Mouse (Mus musculus) pancreas, adult 10 weeks (tissue): ENCODE data around the gene Psg21. TPM values are rescaled to one million over a fixed set of nuclear protein-coding genes. Genes with fewer than 3 reads are reported as not detected.

Experiments used
- polyA plus RNA-seq: library from polyadenylated mRNA; stranded (reverse); fragments of 350-450 nt; fragmentation: Illumina TruSeq; extraction: RNeasy Lipid Tissue Mini Kit (QIAGEN cat#74804); gene quantifications from one replicate; pipeline ENCODE4 v1.2.3, GENCODE M21; 2015; ENCODE audit warnings: low read depth, low replicate concordance; ENCODE audit not compliant: insufficient read depth

The Psg21 gene
- not detected for polyA plus RNA-seq

DNA sequence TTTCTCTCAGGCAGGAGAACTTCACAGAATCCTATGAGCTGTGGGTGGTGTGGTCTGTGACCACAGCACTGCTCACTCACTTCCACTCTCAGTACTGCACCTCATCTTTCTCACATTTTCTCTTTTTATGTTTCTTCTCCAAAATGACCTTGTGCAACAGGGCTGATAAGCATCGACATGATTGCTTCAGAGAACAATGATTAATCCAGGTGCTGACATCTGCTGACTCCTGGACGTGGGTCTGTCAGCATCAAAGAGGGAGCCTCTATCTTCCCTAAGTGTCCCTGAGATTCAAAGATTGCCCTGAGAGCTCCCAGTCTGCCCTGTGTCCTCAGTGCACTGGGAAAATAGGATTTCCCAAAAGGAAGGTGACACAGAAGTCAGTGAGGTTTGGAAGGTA lies at the start of gene Psg21:
Gene Psg21, minus strand, starts transcription at position 101 of the 400 bp plus-strand sequence.

DNA sequence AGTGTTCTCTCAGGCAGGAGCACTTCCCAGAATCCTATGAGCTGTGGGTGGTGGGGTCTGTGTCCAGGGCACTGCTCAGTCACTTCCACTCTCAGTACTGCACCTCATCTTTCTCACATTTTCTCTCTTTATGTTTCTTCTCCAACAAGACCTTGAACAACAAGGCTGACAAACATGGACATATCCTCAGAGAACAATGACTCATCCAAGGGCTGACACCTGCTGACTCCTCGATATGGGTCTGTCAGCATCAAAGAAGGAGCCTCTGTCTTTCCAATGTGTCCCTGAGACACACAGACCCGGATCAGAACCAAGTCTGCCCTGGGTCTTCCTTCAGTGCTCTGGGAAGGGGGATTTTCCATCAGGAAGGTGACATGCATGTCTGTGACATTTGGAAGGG lies 29.6 kb upstream of the Psg21 start, which contains the start of gene Psg20:
Gene Psg20, minus strand, starts transcription at position 101 of the 400 bp plus-strand sequence.

DNA sequence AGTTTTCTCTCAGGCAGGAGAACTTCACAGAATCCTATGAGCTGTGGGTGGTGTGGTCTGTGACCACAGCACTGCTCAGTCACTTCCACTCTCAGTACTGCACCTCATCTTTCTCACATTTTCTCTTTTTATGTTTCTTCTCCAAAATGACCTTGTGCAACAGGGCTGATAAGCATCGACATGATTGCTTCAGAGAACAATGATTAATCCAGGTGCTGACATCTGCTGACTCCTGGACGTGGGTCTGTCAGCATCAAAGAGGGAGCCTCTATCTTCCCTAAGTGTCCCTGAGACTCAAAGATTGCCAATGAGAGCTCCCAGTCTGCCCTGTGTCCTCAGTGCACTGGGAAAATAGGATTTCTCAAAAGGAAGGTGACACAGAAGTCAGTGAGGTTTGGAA lies 40.1 kb downstream of the Psg21 start, which contains the start of gene Psg23:
Gene Psg23, minus strand, starts transcription at position 101 of the 400 bp plus-strand sequence.

Other genes with a start within 250 kb of the Psg21 start
- not detected for gene Psg28, start 224.7 kb downstream of the Psg21 start, polyA plus RNA-seq
- gene Psg26, start 172.5 kb downstream of the Psg21 start, polyA plus RNA-seq, result not detected
- gene Psg25, start 124.5 kb downstream of the Psg21 start, polyA plus RNA-seq, result not detected
- not detected for gene Psg27, start 89.4 kb downstream of the Psg21 start, polyA plus RNA-seq
- gene Psg23, start 40.2 kb downstream of the Psg21 start, polyA plus RNA-seq, result not detected
- not detected for gene Psg20, start 29.5 kb upstream of the Psg21 start, polyA plus RNA-seq
- not detected for gene Psg22, start 61.4 kb upstream of the Psg21 start, polyA plus RNA-seq
- not detected for gene Psg19, start 141.8 kb upstream of the Psg21 start, polyA plus RNA-seq
- not detected for gene Psg17, start 164.9 kb upstream of the Psg21 start, polyA plus RNA-seq
- 4.3 TPM for gene Mill2, start 183.2 kb upstream of the Psg21 start, polyA plus RNA-seq
- not detected for gene Pglyrp1, start 214.6 kb upstream of the Psg21 start, polyA plus RNA-seq